Mouse (Mus musculus): ENCODE measurements around the gene Ttc17.
"Not testable (repeated sequence)": the region's sequence is repeated elsewhere in the genome, so short reads cannot be mapped to it uniquely, and the experiment has no call there.

The Ttc17 gene

GRCm38 (mm10) chr2:94406083-94406957 lies at the start of gene Ttc17:
Ttc17 (minus strand) TSS chr2:94406689.
- peak; percentile 95 for DNase-seq

- DNase-seq = no peak
These were observed 43.2 kb upstream of the Ttc17 start for GRCm38 (mm10) chr2:94449643-94450042.

- no peak for DNase-seq
These were observed 30.5 kb upstream of the Ttc17 start for GRCm38 (mm10) chr2:94436952-94437351.

GRCm38 (mm10) chr2:94435481-94435880 lies 29.0 kb upstream of the Ttc17 start:
- DNase-seq = no peak

GRCm38 (mm10) chr2:94434833-94435232 lies 28.3 kb upstream of the Ttc17 start:
- no peak for DNase-seq

- DNase-seq = no peak
These were observed 25.7 kb upstream of the Ttc17 start for GRCm38 (mm10) chr2:94432214-94432613.

GRCm38 (mm10) chr2:94428456-94428855 lies 22.0 kb upstream of the Ttc17 start:
- no peak for DNase-seq

GRCm38 (mm10) chr2:94407441-94407840 lies 952 bp upstream of the Ttc17 start:
- no peak for DNase-seq

GRCm38 (mm10) chr2:94407021-94407420 lies 532 bp upstream of the Ttc17 start:
- DNase-seq = peak; percentile 15

GRCm38 (mm10) chr2:94405397-94406082 lies 949 bp downstream of the Ttc17 start:
- DNase-seq = no peak

GRCm38 (mm10) chr2:94404512-94405240 lies 1.8 kb downstream of the Ttc17 start:
- DNase-seq = no peak

GRCm38 (mm10) chr2:94402561-94402960 lies 3.9 kb downstream of the Ttc17 start:
- DNase-seq = no peak

GRCm38 (mm10) chr2:94402096-94402495 lies 4.4 kb downstream of the Ttc17 start:
- no peak for DNase-seq

GRCm38 (mm10) chr2:94401006-94401405 lies 5.5 kb downstream of the Ttc17 start:
- no peak for DNase-seq

- DNase-seq = peak; percentile 16
These were observed 8.1 kb downstream of the Ttc17 start for GRCm38 (mm10) chr2:94398138-94398970.

- DNase-seq = no peak
These were observed 9.0 kb downstream of the Ttc17 start for GRCm38 (mm10) chr2:94397453-94397852.

GRCm38 (mm10) chr2:94396325-94396724 lies 10.2 kb downstream of the Ttc17 start:
- DNase-seq = no peak

- not testable (repeated sequence) for DNase-seq
These were observed 15.4 kb downstream of the Ttc17 start for GRCm38 (mm10) chr2:94391127-94391526.

- no peak for DNase-seq
These were observed 17.5 kb downstream of the Ttc17 start for GRCm38 (mm10) chr2:94389000-94389399.

GRCm38 (mm10) chr2:94387846-94388245 lies 18.6 kb downstream of the Ttc17 start:
- DNase-seq = no peak

GRCm38 (mm10) chr2:94384483-94384882 lies 22.0 kb downstream of the Ttc17 start:
- DNase-seq = not testable (repeated sequence)

- DNase-seq = no peak
These were observed 25.3 kb downstream of the Ttc17 start for GRCm38 (mm10) chr2:94381057-94381647.

All from kidney, postnatal 10 days (tissue).